Mouse (Mus musculus) small intestine, adult 2 months (tissue): Measurements from ENCODE around the gene Kcnq5.
"Not testable (repeated sequence)": the region's sequence is repeated elsewhere in the genome, so short reads cannot be mapped to it uniquely, and the experiment has no call there.

ENCODE experiments used
- CTCF ChIP-seq: fragments of 200-500 bp; IDR thresholded peaks from 2 replicates; pipeline ENCODE4 v1.5.1; 2012; ENCODE audit warnings: low read depth, mild to moderate bottlenecking, control low read depth, inconsistent platforms, low read length, moderate library complexity, mixed read lengths; ENCODE audit not compliant: insufficient replicate concordance, insufficient read length; ENCODE audit errors: extremely low read depth
- POLR2A ChIP-seq: fragments of 200-500 bp; IDR thresholded peaks from 2 replicates; pipeline ENCODE4 v1.6.1; 2012; ENCODE audit warnings: low read depth, mild to moderate bottlenecking, control low read depth, inconsistent platforms, low read length, moderate library complexity

GRCm38 (mm10) chr1:21368031-21368430, 593.7 kb downstream of the Kcnq5 start, which contains the start of gene Khdc1c:
- TF ChIP-seq CTCF, POLR2A: not testable (repeated sequence)
